Mouse (Mus musculus): ENCODE results near the gene Dbf4. TPM values are rescaled to one million over a fixed set of nuclear protein-coding genes. Genes with fewer than 3 reads are reported as not detected.

Gene Dbf4
- polyA plus RNA-seq, 1 experiment from 2014 or later = 39.4 TPM

DNA sequence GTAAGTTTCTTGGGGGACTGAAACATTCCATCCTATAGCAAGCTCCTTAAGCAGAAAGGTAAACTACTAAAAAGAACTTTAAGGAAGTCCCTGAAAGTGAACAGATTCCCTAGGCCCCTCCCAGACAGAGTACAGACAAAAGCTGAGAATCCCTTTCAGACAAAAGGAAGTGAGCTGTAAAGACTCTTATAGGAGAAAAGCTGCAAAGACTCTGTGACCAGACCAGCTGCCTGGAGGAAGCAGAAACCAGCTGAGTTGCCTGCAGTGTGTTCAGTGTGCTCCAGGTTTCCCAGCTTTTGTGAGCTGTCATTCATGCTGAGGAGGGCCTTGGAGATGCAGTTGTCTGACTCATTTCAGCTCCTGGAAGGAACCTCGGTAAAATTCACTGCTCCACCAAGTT is 5.1 kb downstream of the Dbf4 start:
- ChIA-PET CTCF (interaction anchor here (0.7 to 1.4 kb wide), 6 partner anchors 9 to 695 kb away, joined by 3 to 5 read pairs (median 4); no protein-coding TSS in a partner anchor), POLR2A (no interaction called here)
- in situ Hi-C loops (cut with MboI; ENCODE audit: low pct_unique_long_range_greater_than_20kb) = no loop called here
- TF ChIP-seq CTCF (IDR thresholded peaks at IDR 0.05) = no peak
- ATAC-seq = peak; percentile 9
- no peak for DNase-seq (ENCODE audit: low read depth, low spot score)
- no peaks in the 10 kb centered on the region for H3K27me3 ChIP-seq

- TF ChIP-seq CTCF (IDR thresholded peaks at IDR 0.05) = no peak
- ATAC-seq (peak; percentile 66), DNase-seq (ENCODE audit: low read depth, low spot score) (no peak)
- no peaks in the 10 kb centered on the region for H3K27me3 ChIP-seq
- in situ Hi-C loops (cut with MboI; ENCODE audit: low pct_unique_long_range_greater_than_20kb) = no loop called here
- ChIA-PET CTCF (interaction anchor here (0.7 to 1.4 kb wide), 5 partner anchors 8 to 54 kb away, joined by 3 to 5 read pairs (median 4); no protein-coding TSS in a partner anchor), POLR2A (no interaction called here)
These were observed 5.7 kb downstream of the Dbf4 start for GRCm38 (mm10) chr5:8416683-8417413.

DNA sequence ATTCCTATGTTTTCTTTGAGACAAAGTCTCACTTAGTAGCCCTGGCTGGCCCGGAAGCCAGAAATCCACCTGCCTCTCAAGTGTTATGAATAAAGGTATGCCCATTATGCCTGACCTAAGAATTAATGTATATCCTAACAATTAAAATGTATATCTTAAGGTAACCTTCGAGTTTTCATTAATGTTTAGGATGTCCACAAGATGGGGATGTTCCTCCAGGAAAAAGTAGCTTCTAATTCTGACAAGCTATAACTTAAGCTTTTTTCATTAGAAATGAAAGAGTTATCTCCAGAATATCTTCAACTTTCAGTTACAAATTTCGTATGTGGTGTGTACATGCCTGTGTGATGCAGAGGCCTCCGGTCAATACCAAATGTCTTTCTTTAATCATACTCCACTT is 13.8 kb downstream of the Dbf4 start:
- ATAC-seq = no peak
- in situ Hi-C loops (cut with MboI; ENCODE audit: low pct_unique_long_range_greater_than_20kb) = loop anchor here (10.0 kb wide), 2 partner anchors 244 to 436 kb away; no protein-coding TSS in a partner anchor

GRCm38 (mm10) chr5:8397587-8398249 is 24.8 kb downstream of the Dbf4 start:
- peaks cover 3% of the 10 kb centered on the region for H3K27me3 ChIP-seq
- CTCF ChIA-PET = no interaction called here
- ATAC-seq (no peak), DNase-seq (ENCODE audit: low read depth, low spot score) (no peak)
- POLR2A ChIA-PET = no interaction called here
- in situ Hi-C loops (cut with MboI; ENCODE audit: low pct_unique_long_range_greater_than_20kb) = no loop called here
- no peak for TF ChIP-seq CTCF (IDR thresholded peaks at IDR 0.05)

More for the DNA sequence above, 13.8 kb downstream of the Dbf4 start:
- POLR2A ChIA-PET = no interaction called here
- CTCF ChIA-PET = interaction anchor here (0.8 to 2.4 kb wide), 9 partner anchors 9 to 647 kb away, joined by 3 to 11 read pairs (median 5); partner anchors contain the start of gene Adam22
- H3K27me3 ChIP-seq = no peaks in the 10 kb centered on the region
- TF ChIP-seq CTCF (IDR thresholded peaks at IDR 0.05) = peak; percentile 40
- DNase-seq (ENCODE audit: low read depth, low spot score) = no peak

DNA sequence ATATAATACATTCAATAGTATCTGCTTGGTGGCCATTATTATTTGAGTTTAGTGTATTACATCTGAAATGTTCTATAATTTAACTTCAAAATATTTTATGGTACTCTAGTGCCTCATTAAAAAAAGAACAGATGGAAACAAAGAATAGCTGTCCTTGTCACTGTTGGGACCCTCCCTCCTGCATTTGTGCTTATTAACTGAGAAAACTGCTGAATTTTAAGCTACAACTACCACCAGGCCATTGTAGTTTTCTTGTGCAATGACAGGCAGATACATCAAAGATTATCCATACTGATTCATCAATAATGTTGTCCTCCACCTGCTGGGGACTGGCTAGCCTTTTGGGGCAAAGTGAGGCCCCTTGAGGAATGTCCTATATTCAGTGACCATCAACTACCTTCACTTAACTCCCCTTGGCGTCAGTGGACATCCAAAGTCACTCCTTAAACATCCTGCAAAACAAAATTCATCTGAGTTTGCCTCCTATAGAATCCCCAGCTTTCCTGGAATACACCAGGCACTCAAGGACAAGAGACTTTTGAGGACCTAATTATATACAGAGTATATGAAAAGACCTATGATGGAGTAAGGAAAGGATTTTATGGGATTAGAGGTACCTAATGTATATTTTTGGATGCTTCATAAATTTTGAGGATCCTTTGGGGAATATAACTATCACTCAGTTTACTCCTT is 28.5 kb downstream of the Dbf4 start:
- ChIA-PET CTCF (interaction anchor here (0.9 to 1.9 kb wide), 5 partner anchors 15 to 426 kb away, joined by 3 to 5 read pairs (median 4); no protein-coding TSS in a partner anchor), POLR2A (no interaction called here)
- peaks cover 3% of the 10 kb centered on the region for H3K27me3 ChIP-seq
- DNase-seq (ENCODE audit: low read depth, low spot score) = no peak
- in situ Hi-C loops (cut with MboI; ENCODE audit: low pct_unique_long_range_greater_than_20kb) = no loop called here
- TF ChIP-seq CTCF (IDR thresholded peaks at IDR 0.05) = no peak
- no peak for ATAC-seq

DNA sequence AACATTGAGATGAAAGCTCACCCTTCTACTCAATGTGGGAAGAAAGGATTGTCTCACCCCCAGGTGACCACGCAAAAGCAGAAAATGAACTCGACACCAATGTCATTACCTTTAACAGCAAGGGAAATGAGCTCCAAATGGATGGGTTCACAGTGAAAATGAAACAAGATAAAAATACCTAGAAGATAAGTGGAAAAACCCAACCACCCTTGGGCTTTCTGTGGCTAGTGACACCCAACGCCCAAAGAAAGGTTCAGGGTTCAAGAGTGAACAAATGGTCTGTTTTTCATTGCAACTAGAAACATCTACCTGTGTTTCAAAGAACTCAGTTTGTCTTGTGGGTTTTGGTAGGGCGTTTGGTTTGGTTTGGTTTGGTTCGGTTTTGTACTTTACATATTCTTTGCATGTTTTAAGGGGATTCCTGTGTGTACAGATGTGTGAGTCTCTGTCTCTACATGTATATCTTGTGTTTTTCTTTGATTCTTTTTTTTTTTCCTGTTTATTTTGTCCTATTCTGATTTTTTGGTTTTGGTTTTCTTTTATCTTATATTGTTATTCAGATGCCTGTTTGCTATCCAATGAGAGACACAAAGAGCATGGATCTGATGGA is 48.1 kb downstream of the Dbf4 start:
- in situ Hi-C loops (cut with MboI; ENCODE audit: low pct_unique_long_range_greater_than_20kb) = loop anchor here (5.0 kb wide), 1 partner anchor 38 kb away; no protein-coding TSS in a partner anchor
- DNase-seq (ENCODE audit: low read depth, low spot score) = no peak
- ChIA-PET POLR2A (no interaction called here), CTCF (interaction anchor here (1.2 to 1.6 kb wide), 4 partner anchors 10 to 144 kb away, joined by 3 to 5 read pairs (median 4); no protein-coding TSS in a partner anchor)
- ATAC-seq = no peak
- peaks cover 22% of the 10 kb centered on the region for H3K27me3 ChIP-seq
- no peak for TF ChIP-seq CTCF (IDR thresholded peaks at IDR 0.05)

DNA sequence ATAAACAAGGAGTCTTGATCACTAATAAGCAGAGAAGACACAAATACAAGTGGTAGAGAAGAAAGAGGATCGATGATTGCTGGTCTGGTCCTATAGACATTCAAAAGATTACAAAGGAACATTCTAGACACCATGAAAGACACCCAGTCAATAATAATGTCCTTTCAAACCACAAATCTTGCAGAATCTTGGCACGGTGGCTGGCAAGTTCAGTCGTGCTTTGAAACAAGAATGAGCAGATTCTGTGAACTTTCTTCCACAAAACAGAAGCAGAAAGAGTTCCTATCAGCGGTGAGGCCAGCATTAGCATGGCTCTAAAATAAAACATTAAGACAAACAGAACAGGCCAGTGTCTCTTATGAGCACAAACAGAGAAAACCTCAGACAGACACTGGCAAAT is 49.1 kb downstream of the Dbf4 start:
- no peak for TF ChIP-seq CTCF (IDR thresholded peaks at IDR 0.05)
- H3K27me3 ChIP-seq = peaks cover 23% of the 10 kb centered on the region
- no peak for DNase-seq (ENCODE audit: low read depth, low spot score)
- in situ Hi-C loops (cut with MboI; ENCODE audit: low pct_unique_long_range_greater_than_20kb) = loop anchor here (5.0 kb wide), 1 partner anchor 39 kb away; no protein-coding TSS in a partner anchor
- ChIA-PET POLR2A (no interaction called here), CTCF (interaction anchor here (1.4 to 1.6 kb wide), 2 partner anchors 9 to 44 kb away, joined by 4 to 5 read pairs; no protein-coding TSS in a partner anchor)
- ATAC-seq = no peak

DNA sequence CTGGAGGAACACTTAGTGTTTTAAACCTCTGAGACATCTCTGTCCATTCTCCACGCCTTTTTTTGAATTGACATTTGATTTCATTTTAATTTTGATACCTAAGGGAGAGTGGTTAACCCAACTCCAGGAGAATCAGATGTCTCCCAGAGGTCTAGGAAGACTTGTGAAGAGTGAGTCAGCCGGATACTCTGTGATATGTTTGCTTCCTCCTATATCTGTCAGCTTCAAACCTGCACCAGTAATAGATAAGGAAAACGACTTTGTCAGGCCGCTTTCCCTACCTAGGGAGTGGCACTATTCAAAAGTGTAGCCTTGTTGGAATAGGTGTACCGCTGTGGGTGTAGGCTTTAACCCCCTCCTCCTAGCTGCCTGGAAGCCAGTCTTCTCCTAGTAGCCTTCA is 53.7 kb downstream of the Dbf4 start:
- CTCF ChIA-PET = interaction anchor here (1.2 to 3.4 kb wide), 3 partner anchors 41 to 203 kb away, joined by 4 to 11 read pairs (median 7); no protein-coding TSS in a partner anchor
- DNase-seq (ENCODE audit: low read depth, low spot score) = no peak
- H3K27me3 ChIP-seq = peaks cover 20% of the 10 kb centered on the region
- in situ Hi-C loops (cut with MboI; ENCODE audit: low pct_unique_long_range_greater_than_20kb) = no loop called here
- POLR2A ChIA-PET = interaction anchor here (0.9 kb wide), 1 partner anchor 11 kb away, joined by 3 read pairs; no protein-coding TSS in a partner anchor
- no peak for TF ChIP-seq CTCF (IDR thresholded peaks at IDR 0.05)
- ATAC-seq = no peak

- ATAC-seq (no peak), DNase-seq (ENCODE audit: low read depth, low spot score) (no peak)
- POLR2A ChIA-PET = interaction anchor here (1.2 to 1.5 kb wide), 2 partner anchors 8 to 628 kb away, joined by 3 read pairs; no protein-coding TSS in a partner anchor
- CTCF ChIA-PET = interaction anchor here (1.1 to 3.4 kb wide), 6 partner anchors 41 to 224 kb away, joined by 3 to 11 read pairs (median 4); no protein-coding TSS in a partner anchor
- peaks cover 20% of the 10 kb centered on the region for H3K27me3 ChIP-seq
- in situ Hi-C loops (cut with MboI; ENCODE audit: low pct_unique_long_range_greater_than_20kb) = no loop called here
- TF ChIP-seq CTCF (IDR thresholded peaks at IDR 0.05) = no peak
These were observed 54.2 kb downstream of the Dbf4 start for GRCm38 (mm10) chr5:8368328-8368692.

Measured in Patski (cell line).